Mouse (Mus musculus) erythroblast, embryonic 14.5 days (primary cell): ENCODE measurements around the gene Ermard.

Experiments
- GATA1 ChIP-seq: IDR thresholded peaks from 2 replicates; pipeline ENCODE4 v1.6.1; 2012; ENCODE audit warnings: low read length, inconsistent platforms, mixed read lengths
- TAL1 ChIP-seq: IDR thresholded peaks from 3 replicates; pipeline ENCODE4 v1.6.1; 2012; ENCODE audit warnings: low read length, inconsistent platforms, mixed read lengths

GRCm38 (mm10) chr17:15058161-15058591, 17.2 kb downstream of the Ermard start:
- TF ChIP-seq TAL1 (no peak), GATA1 (no peak)
